Mouse (Mus musculus): ENCODE data around the gene Sept11. TPM values are rescaled to one million over a fixed set of nuclear protein-coding genes. Genes with fewer than 3 reads are reported as not detected.
A peak's percentile ranks its signal among the peaks of the same experiment; 100 is the strongest.

Gene Sept11
- polyA plus RNA-seq, 1 experiment from 2014 or later, result 251 TPM

DNA sequence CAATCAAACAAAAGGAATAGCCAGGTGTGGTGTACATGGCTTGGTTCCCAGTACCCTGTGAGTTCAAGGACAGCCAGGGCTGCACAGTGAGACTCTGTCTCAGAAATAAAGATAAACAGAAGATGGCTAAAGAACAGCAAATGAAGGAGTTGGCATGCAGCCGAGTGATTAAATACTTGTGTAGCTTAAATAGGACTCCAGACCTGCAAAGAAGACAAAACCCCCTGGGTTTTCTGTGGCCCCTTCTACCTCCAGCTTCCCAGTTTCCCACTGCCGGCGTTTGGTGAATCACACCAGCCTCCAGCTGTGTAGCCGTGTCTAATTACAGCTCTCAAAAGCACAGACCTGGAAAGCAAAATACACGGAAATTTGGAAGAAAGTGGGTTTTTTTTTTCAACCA is 51.6 kb downstream of the Sept11 start:
- ATAC-seq (ENCODE audit: low FRiP score), result no peak
- Histone ChIP-seq H3K4me1 (ENCODE audit: control insufficient read depth, insufficient read depth, low read length) (no peaks in the 10 kb centered on the region), H3K9ac (ENCODE audit: low read length) (no peak overlapping the region), H3K9me3 (ENCODE audit: control insufficient read depth, low read length) (no peaks in the 10 kb centered on the region), H3K27me3 (ENCODE audit: control insufficient read depth, insufficient read depth, low read length) (no peaks in the 10 kb centered on the region), H3K4me3 (ENCODE audit: low read depth, low read length) (no peak overlapping the region), H3K4me2 (no peak overlapping the region), H3K27ac (ENCODE audit: low read depth, low read length) (no peak overlapping the region), H3K36me3 (ENCODE audit: control insufficient read depth, insufficient read depth, low read length) (peaks cover 6% of the 10 kb centered on the region; the same call in 1 of the 2 replicates)
- no peak for DNase-seq (ENCODE audit: low spot score, missing footprints)
- 52% methylated on average over 5 of the region's 5 CpGs for WGBS

DNA sequence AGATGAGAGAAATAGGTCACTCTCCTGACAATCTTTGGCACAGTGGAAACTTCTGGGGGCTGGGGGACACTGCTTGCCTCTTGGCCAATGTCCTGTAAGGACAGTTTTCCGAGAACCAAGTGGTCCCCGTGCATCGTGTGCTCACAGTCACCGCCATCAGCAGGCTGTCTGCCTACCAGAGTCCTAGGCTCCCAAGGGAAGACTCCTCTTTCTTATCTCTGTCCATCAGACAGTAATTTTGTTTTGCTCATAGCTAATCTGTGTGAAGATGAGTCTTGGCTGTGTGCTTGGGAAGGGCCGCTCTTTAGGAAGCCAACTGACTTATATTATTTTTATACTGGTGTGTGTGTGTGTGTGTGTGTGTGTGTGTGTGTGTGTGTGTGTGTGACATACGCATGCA is 52.3 kb downstream of the Sept11 start:
- peaks cover 6% of the 10 kb centered on the region; the same call in 1 of the 2 replicates for H3K36me3 ChIP-seq (ENCODE audit: control insufficient read depth, insufficient read depth, low read length)
- H3K4me3 ChIP-seq (ENCODE audit: low read depth, low read length), result no peak overlapping the region
- no peak overlapping the region for H3K9ac ChIP-seq (ENCODE audit: low read length)
- DNase-seq (ENCODE audit: low spot score, missing footprints), result no peak
- 90% methylated on average over 6 of the region's 6 CpGs for WGBS
- no peaks in the 10 kb centered on the region for H3K27me3 ChIP-seq (ENCODE audit: control insufficient read depth, insufficient read depth, low read length)
- no peak overlapping the region for H3K27ac ChIP-seq (ENCODE audit: low read depth, low read length)
- no peak overlapping the region for H3K4me2 ChIP-seq
- no peaks in the 10 kb centered on the region for H3K4me1 ChIP-seq (ENCODE audit: control insufficient read depth, insufficient read depth, low read length)
- ATAC-seq (ENCODE audit: low FRiP score), result no peak
- no peaks in the 10 kb centered on the region for H3K9me3 ChIP-seq (ENCODE audit: control insufficient read depth, low read length)

DNA sequence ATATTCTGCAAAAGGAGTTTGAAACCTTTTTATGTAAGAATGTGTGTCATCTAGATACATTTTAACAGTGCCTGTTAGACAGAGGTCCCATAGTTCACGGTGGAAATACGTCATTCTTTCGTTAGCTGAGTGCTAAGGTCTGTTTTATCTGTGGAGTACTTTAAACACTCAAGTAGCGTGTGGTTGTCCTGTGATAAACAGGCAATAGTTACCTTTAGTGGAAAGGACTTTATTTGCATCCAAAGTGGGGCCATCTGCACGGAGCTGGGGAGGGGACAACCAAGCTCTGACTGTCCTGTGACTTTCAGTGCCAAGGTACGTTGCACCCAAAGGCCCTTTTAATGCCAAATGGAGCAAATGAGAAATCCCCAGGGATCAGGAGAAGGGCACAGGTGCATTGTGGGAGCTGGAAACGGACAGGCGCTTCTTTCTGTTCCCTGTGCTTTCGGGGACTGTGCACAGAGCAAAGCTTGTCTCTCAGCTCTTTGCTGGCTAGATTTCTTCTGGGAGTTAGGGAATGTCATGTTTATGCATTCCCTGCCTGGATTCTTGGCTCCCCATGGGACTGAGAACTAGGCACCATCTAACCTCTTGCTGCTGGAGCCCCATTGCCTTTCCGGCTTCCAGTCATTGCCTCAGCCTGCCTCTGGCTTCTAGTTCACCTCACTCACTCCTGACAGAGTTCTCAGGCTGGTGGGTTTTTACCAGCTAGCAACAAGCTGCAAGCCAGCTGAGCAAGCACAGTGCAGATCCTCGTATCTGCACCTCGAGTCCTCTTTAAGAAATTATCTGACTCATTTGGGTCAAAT is 56.9 kb downstream of the Sept11 start:
- WGBS, result 81% methylated on average over 12 of the region's 12 CpGs
- Histone ChIP-seq H3K27me3 (ENCODE audit: control insufficient read depth, insufficient read depth, low read length) (no peaks in the 10 kb centered on the region), H3K4me1 (ENCODE audit: control insufficient read depth, insufficient read depth, low read length) (no peaks in the 10 kb centered on the region), H3K4me3 (ENCODE audit: low read depth, low read length) (no peak overlapping the region), H3K9me3 (ENCODE audit: control insufficient read depth, low read length) (no peaks in the 10 kb centered on the region), H3K27ac (ENCODE audit: low read depth, low read length) (no peak overlapping the region), H3K4me2 (no peak overlapping the region), H3K9ac (ENCODE audit: low read length) (no peak overlapping the region), H3K36me3 (ENCODE audit: control insufficient read depth, insufficient read depth, low read length) (peaks cover 5% of the 10 kb centered on the region; the same call in 1 of the 2 replicates)
- DNase-seq (ENCODE audit: low spot score, missing footprints), result no peak
- no peak for ATAC-seq (ENCODE audit: low FRiP score)

DNA sequence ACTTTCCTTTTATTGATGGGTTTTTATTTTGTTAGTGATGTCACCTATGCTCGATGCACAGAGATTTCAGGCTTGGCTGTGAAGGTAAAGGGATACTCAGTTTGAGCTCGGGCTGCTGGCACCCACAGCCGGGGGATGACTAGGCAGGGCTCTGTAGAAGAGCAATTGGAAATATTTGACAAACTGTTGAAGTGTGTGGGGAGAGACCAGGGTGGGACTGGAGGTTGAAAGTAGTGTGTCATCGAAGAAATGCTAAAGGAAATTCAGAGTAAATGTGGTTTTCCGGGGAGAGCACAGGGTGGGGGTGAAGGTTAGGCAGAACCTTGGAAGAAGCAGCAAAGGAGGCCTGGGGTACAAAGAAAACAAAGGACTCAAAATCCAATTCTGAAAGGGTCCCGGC is 58.7 kb downstream of the Sept11 start:
- H3K9me3 ChIP-seq (ENCODE audit: control insufficient read depth, low read length), result no peaks in the 10 kb centered on the region
- peaks cover 14% of the 10 kb centered on the region for H3K36me3 ChIP-seq (ENCODE audit: control insufficient read depth, insufficient read depth, low read length)
- H3K27me3 ChIP-seq (ENCODE audit: control insufficient read depth, insufficient read depth, low read length), result no peaks in the 10 kb centered on the region
- no peaks in the 10 kb centered on the region for H3K4me1 ChIP-seq (ENCODE audit: control insufficient read depth, insufficient read depth, low read length)
- H3K4me3 ChIP-seq (ENCODE audit: low read depth, low read length), result no peak overlapping the region
- ATAC-seq (ENCODE audit: low FRiP score) (no peak), DNase-seq (ENCODE audit: low spot score, missing footprints) (no peak)
- no peak overlapping the region for H3K4me2 ChIP-seq
- no peak overlapping the region for H3K9ac ChIP-seq (ENCODE audit: low read length)
- WGBS, result 83% methylated on average over 6 of the region's 6 CpGs
- H3K27ac ChIP-seq (ENCODE audit: low read depth, low read length), result no peak overlapping the region

DNA sequence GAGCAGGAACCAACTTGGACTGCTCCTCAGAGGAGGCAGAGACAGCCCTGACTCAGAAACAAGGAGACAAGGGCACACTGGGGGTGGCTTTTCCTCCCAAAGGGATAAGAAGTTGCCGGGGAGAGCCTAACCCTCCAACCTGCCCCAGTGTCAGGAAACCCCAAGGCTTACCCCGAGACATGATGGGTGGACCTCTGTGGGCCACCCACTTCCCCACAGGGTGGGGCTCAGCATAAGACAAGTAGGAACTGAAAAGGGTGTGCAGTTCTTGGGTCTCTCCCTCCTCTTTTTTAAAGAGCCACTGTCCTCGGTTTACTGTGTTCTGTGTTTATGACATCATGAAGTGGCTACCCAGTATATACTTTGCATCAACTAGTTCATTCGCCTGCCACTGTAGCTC is 59.2 kb downstream of the Sept11 start:
- H3K4me2 ChIP-seq, result no peak overlapping the region
- ATAC-seq (ENCODE audit: low FRiP score) (no peak), DNase-seq (ENCODE audit: low spot score, missing footprints) (no peak)
- no peaks in the 10 kb centered on the region for H3K4me1 ChIP-seq (ENCODE audit: control insufficient read depth, insufficient read depth, low read length)
- H3K36me3 ChIP-seq (ENCODE audit: control insufficient read depth, insufficient read depth, low read length), result peaks cover 18% of the 10 kb centered on the region
- H3K9me3 ChIP-seq (ENCODE audit: control insufficient read depth, low read length), result no peaks in the 10 kb centered on the region
- H3K9ac ChIP-seq (ENCODE audit: low read length), result no peak overlapping the region
- whole genome bisulfite sequencing, result 92% methylated on average over 4 of the region's 4 CpGs
- no peak overlapping the region for H3K27ac ChIP-seq (ENCODE audit: low read depth, low read length)
- no peak overlapping the region for H3K4me3 ChIP-seq (ENCODE audit: low read depth, low read length)
- H3K27me3 ChIP-seq (ENCODE audit: control insufficient read depth, insufficient read depth, low read length), result no peaks in the 10 kb centered on the region

DNA sequence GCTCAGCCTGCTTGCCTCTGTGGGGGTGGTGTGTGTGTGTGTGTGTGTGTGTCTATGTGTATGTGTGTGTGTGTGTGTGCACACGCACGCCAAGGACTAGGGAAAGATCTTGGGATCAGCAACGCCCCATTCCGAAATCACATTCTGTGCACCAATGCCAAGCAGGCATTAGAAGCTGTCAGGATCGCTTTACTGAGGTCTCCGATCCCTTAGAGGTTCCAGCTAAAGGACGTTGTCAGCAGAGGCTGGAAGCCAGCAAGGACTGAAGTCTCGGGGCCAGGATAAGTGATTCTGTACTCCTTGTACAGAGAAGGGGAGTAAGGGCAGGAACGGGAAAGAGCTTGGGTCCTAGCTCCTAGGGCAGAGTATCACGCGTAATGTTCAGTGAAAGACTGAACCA is 61.2 kb downstream of the Sept11 start:
- no peaks in the 10 kb centered on the region for H3K27me3 ChIP-seq (ENCODE audit: control insufficient read depth, insufficient read depth, low read length)
- no peak overlapping the region for H3K4me3 ChIP-seq (ENCODE audit: low read depth, low read length)
- peaks cover 17% of the 10 kb centered on the region for H3K36me3 ChIP-seq (ENCODE audit: control insufficient read depth, insufficient read depth, low read length)
- no peaks in the 10 kb centered on the region for H3K4me1 ChIP-seq (ENCODE audit: control insufficient read depth, insufficient read depth, low read length)
- ATAC-seq (ENCODE audit: low FRiP score) (no peak), DNase-seq (ENCODE audit: low spot score, missing footprints) (no peak)
- no peak overlapping the region for H3K9ac ChIP-seq (ENCODE audit: low read length)
- no peaks in the 10 kb centered on the region for H3K9me3 ChIP-seq (ENCODE audit: control insufficient read depth, low read length)
- H3K4me2 ChIP-seq, result no peak overlapping the region
- 94% methylated on average over 11 of the region's 11 CpGs for WGBS
- no peak overlapping the region; the same call in 1 of the 2 replicates for H3K27ac ChIP-seq (ENCODE audit: low read depth, low read length)

DNA sequence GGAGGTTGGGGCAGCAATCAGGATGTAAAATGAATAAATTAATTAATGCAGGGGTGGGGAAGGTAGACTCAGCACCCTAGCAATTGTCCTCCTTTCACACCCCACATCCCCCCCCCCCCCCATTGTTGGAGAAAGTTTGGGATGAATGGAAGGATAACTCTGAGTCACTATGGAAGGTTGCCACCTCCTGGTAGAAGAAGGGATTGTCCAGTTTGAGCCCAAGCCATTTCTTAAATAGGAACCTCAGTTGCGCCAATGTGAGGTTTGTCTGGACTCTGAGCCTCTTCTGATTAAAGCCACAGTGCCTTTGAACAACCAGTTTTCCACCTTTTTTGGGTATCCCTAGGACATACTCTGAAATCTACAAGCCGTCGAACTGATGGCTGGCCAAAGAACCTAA is 70.3 kb downstream of the Sept11 start:
- Histone ChIP-seq H3K4me1 (ENCODE audit: control insufficient read depth, insufficient read depth, low read length) (no peaks in the 10 kb centered on the region), H3K27me3 (ENCODE audit: control insufficient read depth, insufficient read depth, low read length) (no peaks in the 10 kb centered on the region), H3K9ac (ENCODE audit: low read length) (no peak overlapping the region), H3K9me3 (ENCODE audit: control insufficient read depth, low read length) (no peaks in the 10 kb centered on the region), H3K27ac (ENCODE audit: low read depth, low read length) (no peak overlapping the region), H3K4me3 (ENCODE audit: low read depth, low read length) (no peak overlapping the region), H3K36me3 (ENCODE audit: control insufficient read depth, insufficient read depth, low read length) (peaks cover 29% of the 10 kb centered on the region), H3K4me2 (no peak overlapping the region)
- ATAC-seq (ENCODE audit: low FRiP score) (peak; percentile 45; the same call in 1 of the 2 replicates), DNase-seq (ENCODE audit: low spot score, missing footprints) (peak; percentile 95)
- 82% methylated on average over 3 of the region's 3 CpGs for WGBS

DNA sequence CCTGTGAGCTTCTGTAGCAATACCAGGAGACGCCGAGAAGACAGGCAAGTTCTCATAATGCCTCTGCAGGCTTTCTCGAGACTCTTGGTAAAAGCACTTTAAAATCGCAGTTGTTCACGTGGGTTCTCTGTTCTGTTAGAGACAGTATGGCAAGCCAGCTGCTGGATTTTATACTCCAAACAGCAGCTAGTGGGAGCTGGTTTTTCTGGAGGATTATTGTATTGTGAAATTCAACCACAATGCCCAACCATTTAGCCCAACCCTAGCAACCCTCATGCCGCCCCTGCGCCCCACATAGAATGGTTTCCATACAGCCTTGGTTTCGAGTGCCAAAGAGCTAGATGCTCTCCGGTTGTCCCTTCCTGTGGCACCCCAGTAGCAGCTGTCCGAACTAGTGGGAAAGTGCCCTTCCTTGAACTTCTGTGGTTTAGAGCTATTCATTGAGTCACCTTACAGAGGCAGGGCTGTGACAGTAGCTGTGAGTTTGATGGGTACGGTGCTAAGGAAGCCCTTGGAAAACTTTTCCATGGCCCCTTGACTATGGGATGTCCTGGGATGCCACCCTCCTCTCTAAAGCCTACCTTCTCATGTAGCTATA is 74.8 kb downstream of the Sept11 start:
- H3K9ac ChIP-seq (ENCODE audit: low read length), result no peak overlapping the region
- no peak for ATAC-seq (ENCODE audit: low FRiP score)
- DNase-seq (ENCODE audit: low spot score, missing footprints), result no peak
- H3K4me2 ChIP-seq, result no peak overlapping the region
- H3K27ac ChIP-seq (ENCODE audit: low read depth, low read length), result no peak overlapping the region
- H3K4me3 ChIP-seq (ENCODE audit: low read depth, low read length), result no peak overlapping the region
- no peaks in the 10 kb centered on the region for H3K4me1 ChIP-seq (ENCODE audit: control insufficient read depth, insufficient read depth, low read length)
- peaks cover 26% of the 10 kb centered on the region for H3K36me3 ChIP-seq (ENCODE audit: control insufficient read depth, insufficient read depth, low read length)
- no peaks in the 10 kb centered on the region for H3K27me3 ChIP-seq (ENCODE audit: control insufficient read depth, insufficient read depth, low read length)
- 93% methylated on average over 11 of the region's 11 CpGs for WGBS
- H3K9me3 ChIP-seq (ENCODE audit: control insufficient read depth, low read length), result no peaks in the 10 kb centered on the region

DNA sequence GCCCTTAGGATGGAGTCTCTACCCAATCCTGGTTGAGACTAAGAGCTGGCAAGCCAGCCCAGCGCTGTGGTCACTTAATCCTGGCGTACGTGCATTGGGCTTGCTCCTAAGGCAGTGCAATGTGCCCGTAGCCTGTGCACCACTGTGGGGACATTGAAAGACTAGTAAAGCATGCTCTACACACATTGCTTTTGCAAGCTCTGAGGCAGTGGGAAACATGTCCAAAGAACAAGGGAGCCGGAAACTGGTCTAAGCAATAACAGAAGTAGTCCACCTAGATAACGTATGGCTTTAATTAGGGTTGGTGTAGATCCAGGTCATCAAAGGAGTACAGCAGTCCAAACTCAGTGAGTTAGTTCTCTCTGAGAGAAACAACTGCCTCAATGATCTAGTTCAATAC is 75.4 kb downstream of the Sept11 start:
- Histone ChIP-seq H3K36me3 (ENCODE audit: control insufficient read depth, insufficient read depth, low read length) (peaks cover 26% of the 10 kb centered on the region), H3K9me3 (ENCODE audit: control insufficient read depth, low read length) (no peaks in the 10 kb centered on the region), H3K27me3 (ENCODE audit: control insufficient read depth, insufficient read depth, low read length) (no peaks in the 10 kb centered on the region), H3K4me2 (no peak overlapping the region), H3K27ac (ENCODE audit: low read depth, low read length) (no peak overlapping the region), H3K4me1 (ENCODE audit: control insufficient read depth, insufficient read depth, low read length) (no peaks in the 10 kb centered on the region), H3K4me3 (ENCODE audit: low read depth, low read length) (no peak overlapping the region), H3K9ac (ENCODE audit: low read length) (no peak overlapping the region)
- DNase-seq (ENCODE audit: low spot score, missing footprints), result no peak
- ATAC-seq (ENCODE audit: low FRiP score), result no peak
- 84% methylated on average over 6 of the region's 6 CpGs for WGBS

All from midbrain, embryonic 11.5 days (tissue).